Mouse (Mus musculus): ENCODE data around the gene Ing1.

- TF ChIP-seq GATA1 (IDR thresholded peaks at IDR 0.05; ENCODE audit: borderline replicate concordance, low read length): no peak
- no peak for TF ChIP-seq FLI1 (IDR thresholded peaks at IDR 0.05; ENCODE audit: low read length)
Observed at GRCm38 (mm10) chr8:11559511-11559910, 4.1 kb downstream of the Ing1 start.

Data from megakaryocyte, embryonic 14.5 days (primary cell).